In genomic region chr9:21236991-21237367, GRCm38 (mm10) we compare ENCODE assay signal across 8 mouse cellular contexts. TPM values are rescaled to one million over a fixed set of nuclear protein-coding genes. Genes with fewer than 3 reads are reported as not detected.
DNase-seq lines count a peak whose midpoint lies in the region; ATAC-seq and TF ChIP-seq lines count a peak whose summit lies in the region.

No protein-coding gene starts in this region.

- no peaks in the 10 kb centered on the region for H3K9me3 ChIP-seq in embryonic facial prominence, embryonic 12.5 days
- no peaks in the 10 kb centered on the region for H3K9me3 ChIP-seq in intestine, embryonic 15.5 days
- H3K9me3 ChIP-seq in neural tube, embryonic 12.5 days, result no peaks in the 10 kb centered on the region

- H3K9ac ChIP-seq in embryonic facial prominence, embryonic 12.5 days, result peak overlapping the region; percentile 87
- peak overlapping the region; percentile 98 for H3K9ac ChIP-seq in intestine, embryonic 15.5 days
- H3K9ac ChIP-seq in neural tube, embryonic 12.5 days, result peak overlapping the region; percentile 97

- no peak for DNase-seq in left cerebral cortex, adult 2 months (ENCODE audit: extremely low spot score in 1 of 2, low spot score in 2 of 2)
- no peak for DNase-seq in left cerebral cortex, postnatal 36 days (ENCODE audit: low spot score in 2 of 2)
- DNase-seq in embryo, embryonic 10.5 days (ENCODE audit: low spot score), result no peak
- no peak for DNase-seq in thymus, postnatal 0 days (ENCODE audit: low spot score)
- no peak for DNase-seq in kidney, postnatal 14 days

- WGBS in embryonic facial prominence, embryonic 12.5 days, result 83% methylated on average over 25 of the region's 25 CpGs
- WGBS in intestine, embryonic 15.5 days, result 87% methylated on average over 25 of the region's 25 CpGs
- 85% methylated on average over 25 of the region's 25 CpGs for WGBS in neural tube, embryonic 12.5 days

- peaks cover 4% of the 10 kb centered on the region for H3K27me3 ChIP-seq in embryonic facial prominence, embryonic 12.5 days
- 0 out of 2 replicates have a peak, but pooled peaks cover 1% of the 10 kb centered on the region for H3K27me3 ChIP-seq in intestine, embryonic 15.5 days (replicated peaks)
- H3K27me3 ChIP-seq in neural tube, embryonic 12.5 days (replicated peaks), result peaks cover 4% of the 10 kb centered on the region; the same call in 1 of the 2 replicates

- H3K36me3 ChIP-seq in embryonic facial prominence, embryonic 12.5 days, result peaks cover 38% of the 10 kb centered on the region
- peaks cover 13% of the 10 kb centered on the region for H3K36me3 ChIP-seq in intestine, embryonic 15.5 days
- peaks cover 28% of the 10 kb centered on the region for H3K36me3 ChIP-seq in neural tube, embryonic 12.5 days

- peak overlapping the region; percentile 95 for H3K27ac ChIP-seq in left cerebral cortex, adult 2 months
- H3K27ac ChIP-seq in embryonic facial prominence, embryonic 12.5 days, result no peak overlapping the region
- no peak overlapping the region for H3K27ac ChIP-seq in intestine, embryonic 15.5 days
- H3K27ac ChIP-seq in neural tube, embryonic 12.5 days, result no peak overlapping the region

- ATAC-seq in embryonic facial prominence, embryonic 12.5 days (ENCODE audit: insufficient number of reproducible peaks, insufficient read depth, low FRiP score, low TSS enrichment), result no peak
- ATAC-seq in intestine, embryonic 15.5 days, result no peak
- ATAC-seq in neural tube, embryonic 12.5 days (ENCODE audit: low FRiP score, low read depth), result no peak

- no peak for TF ChIP-seq CTCF in left cerebral cortex, adult 2 months (IDR thresholded peaks at IDR 0.05)

- intact Hi-C loops in left cerebral cortex, adult 2 months (cut with DNase I), result no loop called here
- intact Hi-C loops in left cerebral cortex, postnatal 36 days (cut with DNase I), result no loop called here

- H3K4me3 ChIP-seq in left cerebral cortex, adult 2 months, result peak overlapping the region; percentile 92
- H3K4me3 ChIP-seq in embryonic facial prominence, embryonic 12.5 days, result peak overlapping the region; percentile 61
- H3K4me3 ChIP-seq in intestine, embryonic 15.5 days (replicated peaks), result peak overlapping the region; percentile 97
- H3K4me3 ChIP-seq in neural tube, embryonic 12.5 days, result no peak overlapping the region; the same call in 1 of the 2 replicates

- peak overlapping the region; percentile 64 for H3K4me2 ChIP-seq in embryonic facial prominence, embryonic 12.5 days (replicated peaks)
- H3K4me2 ChIP-seq in intestine, embryonic 15.5 days (replicated peaks), result peak overlapping the region; percentile 76
- peak overlapping the region; percentile 80 for H3K4me2 ChIP-seq in neural tube, embryonic 12.5 days (replicated peaks)

- peaks cover 12% of the 10 kb centered on the region for H3K4me1 ChIP-seq in embryonic facial prominence, embryonic 12.5 days
- peaks cover 21% of the 10 kb centered on the region for H3K4me1 ChIP-seq in intestine, embryonic 15.5 days (replicated peaks)
- peaks cover 17% of the 10 kb centered on the region for H3K4me1 ChIP-seq in neural tube, embryonic 12.5 days

RNA-seq across cellular contexts. Expression of gene Keap1, which starts 2.2 kb away (rescaled TPM):
- 10 to 100 TPM; 53.0 to 53.7 TPM for total RNA-seq in left cerebral cortex, adult 2 months (2021)
- 10 to 100 TPM; 52.7 to 60.8 TPM for total RNA-seq in left cerebral cortex, postnatal 36 days (2021)
- polyA plus RNA-seq in embryonic facial prominence, embryonic 12.5 days (2016; fragmentation: Nextera tagmentation; extraction: Ambion mirVana), result 61.3 and 68.7 TPM in 2 replicates
- polyA plus RNA-seq in intestine, embryonic 15.5 days (2015; fragmentation: Nextera tagmentation; extraction: Ambion mirVana), result 55.8 and 59.8 TPM in 2 replicates
- 53.9 and 55.1 TPM in 2 replicates for polyA plus RNA-seq in neural tube, embryonic 12.5 days (2016; fragmentation: Nextera tagmentation; extraction: Ambion mirVana)
- 61.2 and 64.2 TPM in 2 replicates for polyA plus RNA-seq in thymus, postnatal 0 days (2015; fragmentation: Nextera tagmentation; extraction: Ambion mirVana)

RNA-seq across cellular contexts. Expression of gene S1pr5, which starts 11.3 kb away (rescaled TPM):
- total RNA-seq in left cerebral cortex, adult 2 months (2021), result 1 to 10 TPM; 6.8 to 8.3 TPM
- total RNA-seq in left cerebral cortex, postnatal 36 days (2021), result 10 to 100 TPM in 1 of 2 experiments, 1 to 10 TPM in 1; 6.6 to 14.2 TPM
- 0.42 and 0.64 TPM in 2 replicates for polyA plus RNA-seq in embryonic facial prominence, embryonic 12.5 days (2016; fragmentation: Nextera tagmentation; extraction: Ambion mirVana)
- polyA plus RNA-seq in intestine, embryonic 15.5 days (2015; fragmentation: Nextera tagmentation; extraction: Ambion mirVana), result not detected in 2 replicates
- polyA plus RNA-seq in neural tube, embryonic 12.5 days (2016; fragmentation: Nextera tagmentation; extraction: Ambion mirVana), result 1.5 and 2.0 TPM in 2 replicates
- polyA plus RNA-seq in thymus, postnatal 0 days (2015; fragmentation: Nextera tagmentation; extraction: Ambion mirVana), result 0.09 TPM in 1 of 2 replicates, not detected in the other

RNA-seq across cellular contexts. Expression of gene Atg4d, which starts 28.1 kb away (rescaled TPM):
- total RNA-seq in left cerebral cortex, adult 2 months (2021), result 10 to 100 TPM; 45.3 to 49.5 TPM
- total RNA-seq in left cerebral cortex, postnatal 36 days (2021), result 10 to 100 TPM; 47.1 to 48.8 TPM
- 33.6 and 33.9 TPM in 2 replicates for polyA plus RNA-seq in embryonic facial prominence, embryonic 12.5 days (2016; fragmentation: Nextera tagmentation; extraction: Ambion mirVana)
- polyA plus RNA-seq in intestine, embryonic 15.5 days (2015; fragmentation: Nextera tagmentation; extraction: Ambion mirVana), result 50.0 and 55.1 TPM in 2 replicates
- 57.4 and 57.6 TPM in 2 replicates for polyA plus RNA-seq in neural tube, embryonic 12.5 days (2016; fragmentation: Nextera tagmentation; extraction: Ambion mirVana)
- 49.2 and 56.2 TPM in 2 replicates for polyA plus RNA-seq in thymus, postnatal 0 days (2015; fragmentation: Nextera tagmentation; extraction: Ambion mirVana)

RNA-seq across cellular contexts. Expression of gene Kri1, which starts 50.8 kb away (rescaled TPM):
- 10 to 100 TPM; 43.3 to 46.1 TPM for total RNA-seq in left cerebral cortex, adult 2 months (2021)
- 10 to 100 TPM; 32.6 to 44.4 TPM for total RNA-seq in left cerebral cortex, postnatal 36 days (2021)
- 16.8 and 17.9 TPM in 2 replicates for polyA plus RNA-seq in embryonic facial prominence, embryonic 12.5 days (2016; fragmentation: Nextera tagmentation; extraction: Ambion mirVana)
- 11.1 and 15.4 TPM in 2 replicates for polyA plus RNA-seq in intestine, embryonic 15.5 days (2015; fragmentation: Nextera tagmentation; extraction: Ambion mirVana)
- 18.0 and 25.2 TPM in 2 replicates for polyA plus RNA-seq in neural tube, embryonic 12.5 days (2016; fragmentation: Nextera tagmentation; extraction: Ambion mirVana)
- 17.9 and 25.1 TPM in 2 replicates for polyA plus RNA-seq in thymus, postnatal 0 days (2015; fragmentation: Nextera tagmentation; extraction: Ambion mirVana)

RNA-seq across cellular contexts. Expression of gene Cdkn2d, which starts 54.2 kb away (rescaled TPM):
- total RNA-seq in left cerebral cortex, adult 2 months (2021), result 10 to 100 TPM; 47.9 to 54.6 TPM
- 10 to 100 TPM; 52.7 to 58.8 TPM for total RNA-seq in left cerebral cortex, postnatal 36 days (2021)
- 51.7 and 52.5 TPM in 2 replicates for polyA plus RNA-seq in embryonic facial prominence, embryonic 12.5 days (2016; fragmentation: Nextera tagmentation; extraction: Ambion mirVana)
- polyA plus RNA-seq in intestine, embryonic 15.5 days (2015; fragmentation: Nextera tagmentation; extraction: Ambion mirVana), result 38.4 and 42.1 TPM in 2 replicates
- polyA plus RNA-seq in neural tube, embryonic 12.5 days (2016; fragmentation: Nextera tagmentation; extraction: Ambion mirVana), result 94.6 and 96.1 TPM in 2 replicates
- 216 and 234 TPM in 2 replicates for polyA plus RNA-seq in thymus, postnatal 0 days (2015; fragmentation: Nextera tagmentation; extraction: Ambion mirVana)
